Mouse (Mus musculus) cortical plate, adult 2 months (tissue): ENCODE results near the gene Dapk3.

Source experiments
- CTCF ChIP-seq: fragments of 200-500 bp; IDR thresholded peaks from 2 replicates; pipeline ENCODE4 v1.5.1; 2011; ENCODE audit warnings: mild to moderate bottlenecking, control low read depth, low read length; ENCODE audit not compliant: insufficient read depth; ENCODE audit errors: extremely low read depth
- POLR2A ChIP-seq: fragments of 200-500 bp; IDR thresholded peaks from 2 replicates; pipeline ENCODE4 v1.6.1; 2011; ENCODE audit warnings: mild to moderate bottlenecking, low read length, control low read depth; ENCODE audit not compliant: insufficient read depth; ENCODE audit errors: extremely low read depth

DNA sequence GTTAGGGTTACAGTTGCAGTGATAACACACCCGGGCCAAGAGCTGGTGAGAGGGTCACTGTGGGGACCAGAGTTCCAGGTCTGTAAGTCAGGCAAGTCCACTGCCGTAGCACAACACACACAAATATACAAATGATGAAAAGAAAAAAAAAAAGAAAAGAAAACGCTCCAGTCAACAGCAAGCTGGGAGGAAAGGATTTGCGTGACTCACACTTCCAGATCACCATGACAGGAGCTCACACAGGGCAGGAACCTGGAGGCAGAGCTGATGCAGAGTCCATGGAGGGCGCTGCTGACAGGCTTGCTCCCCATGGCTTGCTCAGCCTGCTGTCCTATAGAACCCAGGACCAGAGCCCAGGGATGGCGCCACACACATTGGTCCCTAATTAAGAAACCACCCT is 51.4 kb downstream of the Dapk3 start:
- no peak for TF ChIP-seq POLR2A
- TF ChIP-seq CTCF: no peak
